Mouse (Mus musculus): ENCODE results near the gene Gm5538.

Gene Gm5538

GRCm38 (mm10) chr3:59729490-59729889 is at the start of gene Gm5538:
Gene Gm5538 (plus strand): TSS chr3:59729790.
- no peak for DNase-seq (ENCODE audit: extremely low spot score, low read depth, low spot score)

GRCm38 (mm10) chr3:59697391-59697790 is 32.2 kb upstream of the Gm5538 start:
- DNase-seq (ENCODE audit: extremely low spot score, low read depth, low spot score), result no peak

- DNase-seq (ENCODE audit: extremely low spot score, low read depth, low spot score), result no peak
Measured at GRCm38 (mm10) chr3:59702614-59703110, 26.9 kb upstream of the Gm5538 start.

GRCm38 (mm10) chr3:59739866-59740265 is 10.3 kb downstream of the Gm5538 start:
- DNase-seq (ENCODE audit: extremely low spot score, low read depth, low spot score), result no peak

- no peak for DNase-seq (ENCODE audit: extremely low spot score, low read depth, low spot score)
Measured at GRCm38 (mm10) chr3:59744181-59744580, 14.6 kb downstream of the Gm5538 start.
